Mouse (Mus musculus) cerebellum, adult 8-10 months (tissue): ENCODE measurements around the gene Lin9.
"Not testable (repeated sequence)": the region's sequence is repeated elsewhere in the genome, so short reads cannot be mapped to it uniquely, and the experiment has no call there.

Experiments
- DNase-seq: peaks from one replicate; pipeline ENCODE4 v3.0.0; 2022

The Lin9 gene

DNA sequence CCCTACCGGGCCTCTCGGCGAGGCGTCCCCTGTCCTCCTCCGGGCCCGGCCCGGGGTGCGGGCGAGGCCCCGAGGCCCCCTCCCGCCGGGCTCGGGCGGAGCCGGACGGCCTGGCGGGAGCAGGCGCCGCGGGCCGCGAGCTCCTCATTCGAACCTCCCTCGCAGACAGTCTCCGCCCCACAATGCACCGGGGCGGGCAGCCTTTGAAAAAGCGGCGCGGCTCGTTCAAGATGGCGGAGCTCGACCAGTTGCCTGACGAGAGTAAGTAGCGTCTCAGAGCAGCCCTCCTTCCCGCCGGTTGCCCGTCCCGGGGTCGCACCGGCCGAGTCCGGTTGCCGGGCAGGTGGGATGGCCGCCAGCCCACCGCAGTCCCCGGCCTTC is at the start of gene Lin9:
Gene Lin9, plus strand, starts transcription at position 14 of the 381 bp plus-strand sequence.
- DNase-seq = peak; percentile 87

GRCm38 (mm10) chr1:180600578-180600977 is 40.4 kb upstream of the Lin9 start:
- no peak for DNase-seq

DNA sequence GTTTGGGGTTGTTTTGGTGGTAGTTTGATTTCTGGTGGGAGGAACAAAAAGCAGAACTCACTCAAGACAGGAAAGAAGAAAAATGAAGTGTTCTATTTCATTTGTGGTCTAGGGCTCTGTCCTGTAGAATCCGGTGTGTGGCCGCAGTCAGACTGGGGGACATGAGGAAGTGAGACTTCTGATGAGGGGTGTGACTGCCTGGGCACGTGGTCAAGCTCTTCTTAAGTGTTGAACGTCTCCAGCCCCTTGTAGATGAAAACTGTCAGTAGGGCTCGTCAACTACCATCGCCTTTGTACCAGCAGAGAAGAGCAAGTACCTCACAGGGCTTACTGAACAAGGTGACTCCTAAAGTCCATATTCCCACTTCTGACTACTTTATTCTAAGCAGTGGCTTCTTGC is 39.1 kb upstream of the Lin9 start:
- DNase-seq = no peak

GRCm38 (mm10) chr1:180604579-180604978 is 36.4 kb upstream of the Lin9 start:
- peak; percentile 76 for DNase-seq

DNA sequence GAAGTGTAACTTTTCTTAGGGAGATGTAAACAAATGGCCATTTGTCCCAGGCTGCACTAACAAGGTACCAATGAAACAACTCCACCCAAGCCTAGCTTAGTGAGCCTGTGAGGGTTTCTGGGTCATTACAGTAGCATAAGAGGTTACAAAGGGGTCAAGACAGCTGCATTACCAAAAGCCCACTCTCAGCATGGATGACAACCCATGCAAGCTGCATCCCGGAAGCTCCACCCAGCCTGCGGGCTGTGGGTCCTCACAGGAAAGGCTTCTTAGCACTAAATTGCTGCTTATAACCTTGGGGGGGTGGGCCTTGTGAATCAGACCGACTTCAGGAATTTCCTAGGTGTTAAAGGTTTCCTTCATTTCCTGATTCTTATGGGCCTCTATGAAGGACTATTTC is 34.8 kb upstream of the Lin9 start:
- DNase-seq = no peak

DNA sequence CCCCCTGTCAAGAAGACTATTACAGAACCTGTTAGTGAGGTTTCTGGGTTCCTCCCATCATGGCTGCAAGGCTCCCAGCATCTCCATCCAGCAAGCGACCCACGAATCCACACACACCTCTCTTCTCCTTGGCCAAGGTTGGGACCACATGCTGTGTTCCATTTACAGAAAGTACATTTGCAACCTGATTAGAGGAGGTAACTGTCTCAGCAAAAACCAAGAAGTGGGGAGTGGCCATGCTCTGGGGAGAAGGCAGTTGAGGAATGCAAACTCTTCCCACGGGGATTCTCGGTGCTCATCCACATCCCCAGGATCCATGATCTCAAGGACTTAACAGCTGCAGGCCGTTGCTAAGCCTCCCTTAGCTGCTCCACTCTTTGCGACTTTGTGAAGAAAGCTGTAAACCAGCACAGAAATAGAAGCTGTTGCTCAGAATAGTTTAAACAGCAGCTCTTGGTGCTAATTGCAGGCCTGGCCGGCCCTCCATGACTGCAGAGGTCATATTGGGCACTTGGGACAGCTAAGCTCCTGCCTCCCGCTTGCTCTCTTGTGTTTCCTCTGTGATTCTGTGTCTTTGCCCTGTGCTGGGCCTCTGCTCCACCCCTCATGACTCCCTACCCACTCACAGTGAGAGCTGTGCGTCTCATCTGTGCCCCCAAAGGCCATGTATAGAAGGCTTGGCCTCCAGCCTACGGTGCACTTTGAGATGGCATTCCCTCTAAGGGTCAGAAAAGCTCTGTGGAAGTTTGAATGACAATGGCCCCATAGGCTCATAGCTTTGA is 34.0 kb upstream of the Lin9 start:
- no peak for DNase-seq

GRCm38 (mm10) chr1:180607578-180607879 is 33.4 kb upstream of the Lin9 start:
- DNase-seq = no peak

- DNase-seq = not testable (repeated sequence)
Measured at GRCm38 (mm10) chr1:180611842-180612241, 29.1 kb upstream of the Lin9 start.

DNA sequence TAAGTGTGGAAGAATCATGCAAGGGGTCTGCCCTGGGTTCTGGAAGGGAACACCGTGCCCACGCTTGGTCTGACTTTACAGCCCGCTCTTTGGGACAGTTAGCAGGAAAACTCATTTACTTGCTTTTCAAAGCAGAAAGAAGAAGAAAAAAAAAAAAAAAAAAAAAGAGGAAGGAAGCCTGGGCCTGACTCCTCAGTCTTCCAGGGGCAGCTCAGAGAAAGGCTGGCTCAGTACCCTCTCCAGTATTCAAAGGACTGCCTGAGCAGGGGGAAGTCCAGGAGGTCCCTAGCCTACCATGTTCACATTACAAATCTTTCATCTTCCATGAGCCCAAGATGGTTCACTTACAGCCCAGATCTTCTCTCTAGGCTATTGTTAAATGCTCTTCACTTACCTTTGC is 24.2 kb upstream of the Lin9 start:
- no peak for DNase-seq

DNA sequence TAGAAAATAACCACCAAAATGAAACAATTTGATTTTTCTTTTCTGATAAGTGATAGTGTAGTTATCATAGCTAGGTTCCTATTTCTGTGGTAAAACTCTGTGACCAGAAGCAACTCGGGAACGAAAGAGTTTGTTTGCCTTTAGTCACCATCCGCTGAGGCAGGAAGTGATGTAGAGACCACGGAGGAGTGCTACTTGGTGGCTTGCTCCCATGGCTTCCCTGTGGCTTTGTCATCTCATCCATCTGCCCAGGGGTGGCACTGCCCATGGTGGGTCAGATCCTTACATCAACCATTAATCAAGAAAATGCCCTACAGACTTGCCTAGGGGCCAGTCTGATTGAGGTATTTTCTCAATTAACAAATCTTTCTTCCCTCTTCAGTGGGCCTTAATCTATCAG is 18.6 kb upstream of the Lin9 start:
- no peak for DNase-seq

- DNase-seq = no peak
Measured at GRCm38 (mm10) chr1:180623911-180624310, 17.0 kb upstream of the Lin9 start.

GRCm38 (mm10) chr1:180626141-180626540 is 14.8 kb upstream of the Lin9 start:
- no peak for DNase-seq

GRCm38 (mm10) chr1:180637796-180638195 is 3.2 kb upstream of the Lin9 start:
- DNase-seq = not testable (repeated sequence)

GRCm38 (mm10) chr1:180639416-180640401 is 1.2 kb upstream of the Lin9 start:
- DNase-seq = no peak

DNA sequence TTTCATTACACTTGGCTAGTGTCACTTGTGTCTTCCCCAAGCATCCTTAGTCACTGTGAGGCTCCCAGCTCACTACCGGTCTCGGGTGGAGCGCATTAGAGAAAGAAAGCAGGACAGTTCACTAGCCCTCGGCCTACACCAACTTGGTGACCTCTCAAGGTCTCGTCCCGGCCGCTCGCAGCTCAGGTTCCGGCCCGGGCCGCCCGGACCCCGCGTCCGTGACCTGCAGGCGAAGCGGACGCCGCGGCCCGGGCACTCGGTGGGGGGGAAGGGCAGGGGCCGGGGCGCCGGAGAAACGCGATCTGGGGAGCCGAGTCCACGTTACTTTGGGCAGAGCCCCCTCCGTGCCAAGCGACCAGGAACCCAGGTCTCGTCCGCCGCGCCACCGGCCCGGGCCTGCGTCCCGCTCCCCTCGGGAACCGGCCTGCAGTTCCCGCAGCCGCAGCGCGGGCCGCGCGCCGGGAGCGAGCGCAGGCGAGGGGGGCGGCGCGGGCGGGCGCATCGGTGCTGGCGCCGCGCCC is 285 bp upstream of the Lin9 start:
- DNase-seq = no peak

DNA sequence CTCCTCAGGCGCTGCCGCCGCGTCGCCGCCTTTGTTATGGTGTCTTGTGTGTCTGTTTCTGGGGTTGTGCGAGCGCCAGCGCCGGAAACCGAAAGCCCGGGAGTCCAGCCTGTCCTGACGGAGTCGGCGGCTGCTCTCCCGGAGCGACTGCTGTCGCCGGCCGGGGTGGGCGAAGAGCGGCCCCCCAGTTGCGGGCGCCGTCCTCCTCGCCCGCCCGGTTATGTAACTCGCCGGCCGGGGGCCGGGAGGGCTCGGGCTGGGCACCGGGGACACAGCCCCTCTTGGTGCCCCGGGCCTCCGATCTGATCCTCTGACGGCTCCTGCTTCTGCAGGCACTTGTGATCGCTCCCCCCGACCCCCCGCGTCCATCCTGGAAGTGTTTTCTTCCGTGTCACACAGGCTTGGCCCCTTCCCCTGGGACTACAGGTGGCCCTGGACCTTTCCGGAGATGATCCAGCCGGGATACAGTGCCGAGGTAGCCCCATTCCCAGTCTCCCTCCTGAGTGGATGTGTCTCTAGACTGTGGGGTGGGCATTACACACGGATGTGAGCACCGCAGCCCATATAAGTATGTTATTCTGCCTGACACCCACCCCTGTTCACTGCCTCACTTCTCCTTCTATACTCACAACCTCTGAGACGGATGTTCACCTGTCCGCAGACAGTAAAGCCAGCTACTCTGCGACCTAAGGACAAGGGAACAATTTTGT is 723 bp downstream of the Lin9 start:
- peak; percentile 22 for DNase-seq

DNA sequence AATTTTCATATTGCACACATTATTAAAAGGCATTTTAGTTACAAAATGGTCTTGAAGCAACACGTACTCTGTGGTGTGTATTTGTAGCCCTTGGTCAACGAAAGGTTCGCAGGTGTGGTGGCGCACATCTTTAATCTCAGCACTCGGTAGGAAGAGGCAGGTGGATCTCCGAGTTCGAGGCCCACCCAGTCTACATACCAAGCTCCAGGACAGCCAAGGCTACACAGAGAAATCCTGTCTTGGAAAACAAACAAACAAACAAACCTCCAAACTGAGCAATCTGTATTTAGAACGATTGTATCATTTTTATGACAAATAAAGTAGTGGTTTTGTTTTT is 1.2 kb downstream of the Lin9 start:
- DNase-seq = no peak

- no peak for DNase-seq
Measured at GRCm38 (mm10) chr1:180691284-180691683, 50.3 kb downstream of the Lin9 start.

- DNase-seq = no peak
Measured at GRCm38 (mm10) chr1:180696626-180697352, 55.8 kb downstream of the Lin9 start, which contains the start of gene Mixl1. TSS of gene Mixl1 (minus strand) at chr1:180697034.

GRCm38 (mm10) chr1:180698063-180698462 is 57.1 kb downstream of the Lin9 start:
- DNase-seq = no peak

DNA sequence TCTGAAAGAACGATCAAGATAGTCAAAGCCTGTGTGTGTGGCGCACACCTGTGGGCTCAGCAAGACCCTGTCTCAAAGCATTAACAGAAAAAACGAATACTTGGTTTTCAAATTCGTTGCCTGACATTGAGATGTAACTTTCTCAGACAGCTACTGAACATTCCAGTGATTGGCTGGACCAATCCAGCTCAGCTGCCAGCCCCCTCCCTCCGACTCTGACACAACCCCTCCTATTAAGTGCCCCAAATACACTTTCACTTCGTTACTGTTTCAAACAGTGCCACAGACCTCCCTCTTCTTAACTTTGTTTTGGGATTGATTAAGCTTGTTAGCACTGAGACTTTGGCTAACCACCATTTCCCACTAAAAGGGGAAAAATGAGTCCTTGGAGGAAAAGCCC is 62.5 kb downstream of the Lin9 start:
- no peak for DNase-seq

DNA sequence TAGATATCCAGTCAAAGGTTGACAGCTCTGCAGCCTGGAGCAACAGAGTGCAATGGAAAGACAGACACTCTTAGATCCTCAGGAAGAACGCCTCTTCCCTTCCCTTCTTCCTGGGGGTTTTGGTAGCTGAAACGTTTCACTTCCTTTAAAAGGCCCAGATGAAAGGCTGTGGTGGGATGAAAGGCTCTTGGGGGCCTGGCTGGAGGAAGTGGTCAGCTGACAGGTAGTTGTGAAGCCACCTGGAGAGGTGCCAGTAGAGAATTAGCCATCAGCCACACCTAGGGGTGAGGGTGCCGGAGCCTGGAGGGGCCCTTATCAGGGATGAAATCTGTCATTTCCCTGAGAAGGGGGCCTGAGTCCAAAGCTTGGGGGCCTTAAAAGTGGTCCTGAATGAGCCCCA is 66.4 kb downstream of the Lin9 start:
- no peak for DNase-seq

DNA sequence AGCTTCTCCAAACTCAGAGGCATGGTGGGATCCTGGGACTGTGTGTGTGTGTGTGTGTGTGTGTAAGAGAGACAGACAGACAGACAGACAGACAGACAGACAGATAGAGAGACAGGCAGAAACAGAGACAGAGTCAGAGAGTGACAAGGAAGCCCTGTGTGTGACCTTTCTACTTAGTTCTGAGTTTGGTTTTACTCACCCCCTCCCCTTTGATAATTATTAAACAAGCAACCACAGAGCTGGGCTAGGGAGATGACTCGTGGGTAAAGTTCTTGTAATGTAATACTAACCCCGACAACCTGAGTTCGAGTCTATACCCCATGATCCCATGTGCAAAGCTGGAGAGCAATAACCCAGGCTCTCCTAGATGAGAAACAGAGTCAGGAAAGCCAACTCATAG is 66.9 kb downstream of the Lin9 start:
- DNase-seq = no peak
